Mouse (Mus musculus) thymus, adult 2 months (tissue): Measurements from ENCODE around the gene Got1. TPM values are rescaled to one million over a fixed set of nuclear protein-coding genes. Genes with fewer than 3 reads are reported as not detected.

Source experiments
- DNase-seq: peaks from one replicate; pipeline ENCODE4 v3.0.0; 2021
- H3K27ac ChIP-seq: fragments of 200-500 bp; 2 replicates; pipeline ENCODE4 v1.5.1; 2012; ENCODE audit warnings: low read length, control low read depth; ENCODE audit not compliant: control insufficient read depth, insufficient read depth
- H3K27me3 ChIP-seq: fragments of 200-500 bp; 2 replicates; pipeline ENCODE4 v1.6.1; 2012; ENCODE audit warnings: mild to moderate bottlenecking, low read length, moderate library complexity, mixed read lengths; ENCODE audit not compliant: control insufficient read depth, insufficient read depth
- H3K36me3 ChIP-seq: fragments of 200-500 bp; 2 replicates; pipeline ENCODE4 v1.6.1; 2012; ENCODE audit warnings: mild to moderate bottlenecking, low read length, moderate library complexity; ENCODE audit not compliant: control insufficient read depth, insufficient read depth
- H3K4me1 ChIP-seq: fragments of 200-500 bp; replicated peaks from 2 replicates; pipeline ENCODE4 v1.6.1; 2012; ENCODE audit warnings: low read length; ENCODE audit not compliant: control insufficient read depth, insufficient read depth
- H3K4me3 ChIP-seq: fragments of 200-500 bp; 2 replicates; pipeline ENCODE4 v1.5.1; 2012; ENCODE audit warnings: mild to moderate bottlenecking, low read length, control low read depth, moderate library complexity; ENCODE audit not compliant: control insufficient read depth, insufficient read depth
- CTCF ChIP-seq: fragments of 200-500 bp; IDR thresholded peaks from 2 replicates; pipeline ENCODE4 v1.5.1; 2012; ENCODE audit warnings: mild to moderate bottlenecking, control low read depth, low read length, moderate library complexity, borderline replicate concordance; ENCODE audit not compliant: control insufficient read depth, poor library complexity, insufficient read depth; ENCODE audit errors: extremely low read depth
- POLR2A ChIP-seq: fragments of 200-500 bp; IDR thresholded peaks from 2 replicates; pipeline ENCODE4 v1.6.1; 2012; ENCODE audit warnings: mild to moderate bottlenecking, low read length, control low read depth, moderate library complexity; ENCODE audit not compliant: control insufficient read depth, poor library complexity, insufficient read depth; ENCODE audit errors: extremely low read depth
- WGBS: fragments of 180-500 bp; shearing (Covaris S2); methylation state at CpG from one replicate; pipeline ENCODE4 v1.1.7; 2018; 5-methylcytosine and 5-hydroxymethylcytosine counted together
- polyA plus RNA-seq: library from polyadenylated mRNA; depleted of rRNA; stranded (reverse); fragments of >200 nt; gene quantifications from 2 replicates; pipeline ENCODE4 v1.2.3, GENCODE M21; 2012

Gene Got1
- polyA plus RNA-seq, 1 experiment = 41.4 TPM

GRCm38 (mm10) chr19:43465076-43465475, 59.3 kb downstream of the Got1 start:
- H3K27ac ChIP-seq = no peak overlapping the region
- no peaks in the 10 kb centered on the region for H3K27me3 ChIP-seq
- TF ChIP-seq CTCF = no peak
- TF ChIP-seq POLR2A = no peak
- no peak overlapping the region for H3K4me3 ChIP-seq
- no peaks in the 10 kb centered on the region for H3K36me3 ChIP-seq
- DNase-seq = no peak
- no peaks in the 10 kb centered on the region for H3K4me1 ChIP-seq
- 94% methylated on average over 11 of the region's 11 CpGs for WGBS

DNA sequence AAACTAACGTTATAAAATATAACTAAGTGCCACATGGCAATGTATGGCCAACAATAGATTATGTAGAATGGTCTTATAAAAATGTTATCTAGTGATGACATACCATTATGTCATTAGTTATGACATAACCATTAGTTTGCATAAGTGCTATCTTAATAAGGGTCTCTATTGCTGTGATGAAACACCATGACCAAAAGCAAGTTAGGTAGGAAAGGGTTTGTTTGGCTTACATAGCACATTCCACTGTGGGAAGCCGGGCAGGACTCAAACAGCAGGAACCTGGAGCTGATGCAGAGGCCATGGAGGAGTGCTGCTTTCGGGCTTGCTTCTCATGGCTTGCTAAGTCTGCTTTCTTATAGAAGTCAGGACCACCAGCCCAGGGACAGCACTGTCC, 60.1 kb downstream of the Got1 start:
- Histone ChIP-seq H3K27me3 (no peaks in the 10 kb centered on the region), H3K27ac (no peak overlapping the region), H3K36me3 (no peaks in the 10 kb centered on the region), H3K4me3 (no peak overlapping the region), H3K4me1 (no peaks in the 10 kb centered on the region)
- no peak for TF ChIP-seq POLR2A
- TF ChIP-seq CTCF = no peak
- WGBS = 91% methylated on average over 3 of the region's 3 CpGs
- DNase-seq = no peak

- no peak for DNase-seq
- H3K4me3 ChIP-seq = no peak overlapping the region
- no peak overlapping the region for H3K27ac ChIP-seq
- no peaks in the 10 kb centered on the region for H3K27me3 ChIP-seq
- 90% methylated on average over 7 of the region's 7 CpGs for WGBS
- no peaks in the 10 kb centered on the region for H3K4me1 ChIP-seq
- TF ChIP-seq POLR2A (no peak), CTCF (no peak)
- no peaks in the 10 kb centered on the region for H3K36me3 ChIP-seq
These were observed 60.7 kb downstream of the Got1 start for GRCm38 (mm10) chr19:43463546-43464293.

DNA sequence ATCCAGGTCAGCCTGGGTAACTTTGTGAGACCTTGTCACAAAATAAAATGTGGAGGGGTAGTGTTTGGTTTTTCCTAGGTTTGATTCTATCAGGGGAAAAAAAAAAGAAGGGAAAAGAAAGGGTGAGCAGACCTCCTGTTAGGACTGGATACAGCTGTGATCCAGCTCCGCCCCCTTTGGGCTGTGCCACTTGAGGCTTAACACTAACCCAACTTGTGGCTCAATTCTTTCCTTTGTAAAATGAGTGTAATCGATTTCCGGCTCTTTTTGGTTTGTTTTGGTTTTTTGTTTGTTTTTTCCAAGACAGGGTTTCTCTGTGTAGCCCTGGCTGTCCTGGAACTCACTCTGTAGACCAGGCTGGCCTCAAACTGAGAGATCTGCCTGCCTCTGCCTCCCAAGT, 62.3 kb downstream of the Got1 start:
- TF ChIP-seq CTCF (no peak), POLR2A (no peak)
- H3K27ac ChIP-seq = no peak overlapping the region
- H3K27me3 ChIP-seq = no peaks in the 10 kb centered on the region
- WGBS = 96% methylated on average over 3 of the region's 3 CpGs
- H3K36me3 ChIP-seq = no peaks in the 10 kb centered on the region
- H3K4me3 ChIP-seq = no peak overlapping the region
- H3K4me1 ChIP-seq = no peaks in the 10 kb centered on the region
- DNase-seq = no peak

DNA sequence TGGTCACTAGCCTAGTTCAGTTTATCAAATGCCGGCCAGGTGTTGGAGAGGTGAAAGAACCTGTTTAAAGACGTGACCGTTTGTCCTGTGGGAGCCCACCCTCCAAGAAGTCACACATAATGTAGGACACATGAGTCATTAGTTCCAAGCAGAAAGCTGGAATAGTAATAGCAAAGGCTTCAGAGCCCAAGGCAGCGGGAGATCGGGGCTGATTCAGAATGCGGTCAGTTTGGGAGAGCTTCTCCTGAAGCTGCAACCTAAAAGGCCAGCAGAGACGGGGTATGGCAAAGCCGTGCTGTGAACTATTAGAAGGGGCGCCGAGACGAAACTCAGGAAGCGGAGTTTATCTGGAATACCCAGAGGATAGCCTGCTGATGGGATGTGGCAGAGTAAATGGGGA, 63.9 kb downstream of the Got1 start:
- Histone ChIP-seq H3K27ac (no peak overlapping the region), H3K4me1 (no peaks in the 10 kb centered on the region), H3K36me3 (no peaks in the 10 kb centered on the region), H3K27me3 (no peaks in the 10 kb centered on the region), H3K4me3 (no peak overlapping the region)
- no peak for DNase-seq
- TF ChIP-seq CTCF (no peak), POLR2A (no peak)
- WGBS = 94% methylated on average over 12 of the region's 12 CpGs

DNA sequence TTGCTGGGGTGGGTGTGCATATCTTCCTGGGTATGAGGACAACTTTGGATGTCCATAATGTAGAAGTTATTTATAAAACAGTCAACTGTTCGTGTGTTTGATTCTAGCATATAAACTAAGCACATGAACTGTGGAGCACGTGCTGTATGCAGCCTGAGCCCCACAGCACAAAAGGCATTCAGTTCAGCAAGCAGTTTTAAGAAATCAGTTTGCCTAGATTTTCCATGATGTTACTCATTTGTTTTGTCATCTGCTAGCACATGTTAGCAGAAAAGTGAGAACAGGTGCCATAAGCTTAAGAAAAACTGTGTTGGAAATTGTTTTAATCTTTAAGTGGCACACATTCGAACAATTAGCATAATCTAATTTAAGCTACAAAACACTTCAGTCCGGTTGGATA, 64.5 kb downstream of the Got1 start:
- Histone ChIP-seq H3K27ac (no peak overlapping the region), H3K36me3 (no peaks in the 10 kb centered on the region), H3K27me3 (no peaks in the 10 kb centered on the region), H3K4me1 (no peaks in the 10 kb centered on the region), H3K4me3 (no peak overlapping the region)
- WGBS = 65% methylated on average over 4 of the region's 4 CpGs
- DNase-seq = no peak
- TF ChIP-seq CTCF (no peak), POLR2A (no peak)

- DNase-seq = no peak
- TF ChIP-seq POLR2A (no peak), CTCF (no peak)
- no peaks in the 10 kb centered on the region for H3K36me3 ChIP-seq
- 89% methylated on average over 4 of the region's 4 CpGs for WGBS
- H3K27ac ChIP-seq = no peak overlapping the region
- no peaks in the 10 kb centered on the region for H3K4me1 ChIP-seq
- no peak overlapping the region for H3K4me3 ChIP-seq
- H3K27me3 ChIP-seq = no peaks in the 10 kb centered on the region
These were observed 71.4 kb downstream of the Got1 start for GRCm38 (mm10) chr19:43453025-43453424.
